Mouse (Mus musculus) thymus, adult 2 months (tissue): Measurements from ENCODE around the gene Parp14.

Experiments
- CTCF ChIP-seq: fragments of 200-500 bp; IDR thresholded peaks from 2 replicates; pipeline ENCODE4 v1.5.1; 2012; ENCODE audit warnings: mild to moderate bottlenecking, control low read depth, low read length, moderate library complexity, borderline replicate concordance; ENCODE audit not compliant: control insufficient read depth, poor library complexity, insufficient read depth; ENCODE audit errors: extremely low read depth
- POLR2A ChIP-seq: fragments of 200-500 bp; IDR thresholded peaks from 2 replicates; pipeline ENCODE4 v1.6.1; 2012; ENCODE audit warnings: mild to moderate bottlenecking, low read length, control low read depth, moderate library complexity; ENCODE audit not compliant: control insufficient read depth, poor library complexity, insufficient read depth; ENCODE audit errors: extremely low read depth

GRCm38 (mm10) chr16:35867726-35868125 lies 3.6 kb downstream of the Parp14 start:
- TF ChIP-seq CTCF (no peak), POLR2A (no peak)
